Mouse (Mus musculus): ENCODE data around the gene Nepn.

- no peak for TF ChIP-seq CTCF (IDR thresholded peaks at IDR 0.05; ENCODE audit: control insufficient read depth, insufficient read depth, low read length)
- no peak for TF ChIP-seq POLR2A (IDR thresholded peaks at IDR 0.05; ENCODE audit: borderline replicate concordance, control insufficient read depth, low read depth, low read length)
Observed at GRCm38 (mm10) chr10:52383022-52383421, 5.8 kb upstream of the Nepn start.
